Mouse (Mus musculus) left cerebral cortex, adult 2 months (tissue): Measurements from ENCODE around the gene Atp2b2. TPM values are rescaled to one million over a fixed set of nuclear protein-coding genes. Genes with fewer than 3 reads are reported as not detected.
A peak's percentile ranks its signal among the peaks of the same experiment; 100 is the strongest.

Experiments
- DNase-seq, 2 experiments: peaks; one replicate each; pipeline ENCODE4 v3.0.0; 2021 to 2022; ENCODE audit warnings: low spot score in 2 of 2, mixed read lengths in 1 of 2; ENCODE audit errors: extremely low spot score in 1 of 2
- H3K27ac ChIP-seq: fragments of 200-600 bp; 2 replicates; pipeline ENCODE4 v1.8.1; 2022
- H3K4me3 ChIP-seq: fragments of 200-600 bp; 2 replicates; pipeline ENCODE4 v1.8.1; 2022
- CTCF ChIP-seq: fragments of 200-600 bp; IDR thresholded peaks from 2 replicates; pipeline ENCODE4 v1.8.1; 2022; ENCODE audit warnings: antibody characterized with exemption, mild to moderate bottlenecking, moderate library complexity
- intact Hi-C: fragments of 180-260 bp; cut with DNase I; formaldehyde crosslinking; loops from one replicate; pipeline ENCODE4 v1.15.1; 2025
- total RNA-seq, 2 experiments: library from RNA; stranded (reverse); gene quantifications; 2 replicates each; pipeline ENCODE4 v1.2.3; 2021

Atp2b2 gene
- total RNA-seq, 2 experiments from 2014 or later = 729 to 754 TPM

- Histone ChIP-seq H3K4me3 (no peak overlapping the region), H3K27ac (peak overlapping the region; percentile 21; the same call in 1 of the 2 replicates)
- no peak for TF ChIP-seq CTCF
- intact Hi-C loops = no loop called here
- DNase-seq = no peak
Observed at GRCm38 (mm10) chr6:113798921-113799320, 243.5 kb downstream of the Atp2b2 start.

DNA sequence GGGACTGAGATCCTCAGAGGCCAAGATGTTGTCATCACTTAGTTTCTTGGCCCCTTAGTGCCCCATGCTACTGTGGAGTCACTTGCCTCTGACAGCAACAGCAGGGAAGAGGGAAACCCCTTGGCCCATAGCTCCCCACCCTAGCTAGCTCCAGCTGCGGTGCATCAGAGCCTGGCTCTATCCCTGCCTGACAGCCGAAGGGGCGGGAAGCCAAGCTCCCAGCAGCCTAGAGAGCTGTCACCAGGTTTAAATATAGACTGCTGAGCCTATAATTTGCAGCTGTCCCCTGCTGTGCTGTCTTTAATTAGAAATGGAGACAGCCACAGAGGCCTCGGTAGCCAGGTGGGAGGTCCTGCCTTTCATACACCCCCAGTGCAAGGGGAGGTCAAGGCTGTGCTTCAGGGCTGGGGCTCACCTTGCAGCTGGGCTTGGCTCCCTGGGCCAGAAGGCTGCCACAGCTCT, 247.1 kb downstream of the Atp2b2 start:
- peak; percentile 31 to 40 for DNase-seq
- intact Hi-C loops = no loop called here
- H3K27ac ChIP-seq = peak overlapping the region; percentile 58
- H3K4me3 ChIP-seq = no peak overlapping the region
- no peak for TF ChIP-seq CTCF

DNA sequence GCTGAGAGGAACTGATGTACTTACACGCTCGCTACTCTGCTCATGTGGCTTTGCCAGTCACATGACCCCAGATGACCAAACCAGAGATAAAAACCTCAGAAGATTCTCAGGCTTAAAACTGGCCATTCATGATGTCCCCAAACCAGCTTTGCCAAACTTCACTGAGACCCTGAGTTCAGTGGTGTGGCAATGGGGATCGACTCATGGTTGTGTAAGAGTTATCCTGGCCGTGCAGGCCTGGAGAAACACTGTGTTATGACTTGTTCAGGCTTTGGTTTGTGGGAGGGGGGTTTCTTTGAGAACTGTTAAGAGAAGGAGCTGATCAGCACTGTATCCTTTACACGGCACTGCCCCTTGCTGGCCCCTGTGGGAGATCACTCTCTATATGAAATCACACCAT, 250.0 kb downstream of the Atp2b2 start:
- TF ChIP-seq CTCF = no peak
- Histone ChIP-seq H3K27ac (no peak overlapping the region), H3K4me3 (no peak overlapping the region)
- no peak for DNase-seq
- intact Hi-C loops = no loop called here

GRCm38 (mm10) chr6:113791012-113791411, 251.4 kb downstream of the Atp2b2 start:
- intact Hi-C loops = no loop called here
- DNase-seq = no peak
- Histone ChIP-seq H3K4me3 (no peak overlapping the region), H3K27ac (no peak overlapping the region)
- TF ChIP-seq CTCF = no peak

GRCm38 (mm10) chr6:113787459-113787968, 254.9 kb downstream of the Atp2b2 start:
- H3K4me3 ChIP-seq = no peak overlapping the region
- TF ChIP-seq CTCF = no peak
- intact Hi-C loops = no loop called here
- H3K27ac ChIP-seq = peak overlapping the region; percentile 36
- DNase-seq = no peak

- intact Hi-C loops = no loop called here
- H3K27ac ChIP-seq = no peak overlapping the region
- no peak for DNase-seq
- no peak overlapping the region for H3K4me3 ChIP-seq
- TF ChIP-seq CTCF = no peak
Observed at GRCm38 (mm10) chr6:113785658-113786057, 256.8 kb downstream of the Atp2b2 start.

DNA sequence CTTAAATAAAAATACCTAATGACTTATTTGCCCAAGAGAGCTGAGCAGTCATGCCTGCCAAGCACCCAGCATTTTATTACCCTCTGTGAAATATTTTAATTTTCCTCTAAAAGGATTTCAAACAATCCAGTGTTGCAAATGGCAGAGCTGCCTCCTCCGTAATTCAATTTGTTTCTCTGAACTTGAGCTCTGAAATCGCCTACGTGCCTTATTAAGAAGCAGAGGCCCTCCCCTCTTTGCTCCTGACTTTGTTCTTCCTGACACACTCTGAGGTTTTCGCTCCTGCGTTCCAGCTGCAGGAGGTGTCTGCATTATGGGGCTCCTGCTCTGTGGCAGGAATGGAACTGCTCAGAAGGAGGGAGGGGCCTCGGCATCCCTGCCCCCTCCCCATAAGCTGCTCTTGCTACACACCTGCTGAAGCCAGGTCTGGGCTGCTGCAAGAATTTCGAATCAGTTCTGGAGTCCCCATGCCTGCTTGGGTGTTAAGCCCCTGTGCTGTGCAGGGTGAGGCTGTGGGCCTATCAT, 264.1 kb downstream of the Atp2b2 start:
- TF ChIP-seq CTCF = no peak
- peak in 1 of 2 experiments; percentile 46 for DNase-seq
- Histone ChIP-seq H3K4me3 (no peak overlapping the region), H3K27ac (no peak overlapping the region)
- intact Hi-C loops = no loop called here

DNA sequence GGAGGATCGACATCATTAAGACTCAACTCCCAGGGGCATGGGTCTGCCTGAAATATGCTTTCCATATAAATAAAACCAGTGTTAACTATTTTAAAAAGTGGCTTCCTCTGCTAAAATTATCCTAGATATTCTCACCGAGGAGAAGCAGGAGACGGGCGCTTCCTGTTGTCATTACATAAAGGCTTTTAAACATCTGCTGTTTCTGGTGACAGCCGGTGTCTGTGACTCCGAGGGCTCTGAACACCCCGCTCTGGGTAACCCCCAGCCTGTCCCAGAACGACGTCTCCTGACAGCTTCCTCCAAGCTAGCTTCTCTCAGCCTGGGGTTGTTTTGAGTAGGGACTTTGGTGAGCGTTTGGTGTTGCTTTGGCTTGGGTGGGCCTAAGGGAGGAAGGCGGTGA, 273.6 kb downstream of the Atp2b2 start:
- Histone ChIP-seq H3K27ac (peak overlapping the region; percentile 25; the same call in 1 of the 2 replicates), H3K4me3 (no peak overlapping the region)
- intact Hi-C loops = no loop called here
- DNase-seq = peak in 1 of 2 experiments; percentile 43
- no peak for TF ChIP-seq CTCF

- intact Hi-C loops = loop anchor here (1.0 to 5.0 kb wide), 2 partner anchors 131 to 310 kb away; no protein-coding TSS in a partner anchor
- DNase-seq = peak in 1 of 2 experiments; percentile 47
- H3K4me3 ChIP-seq = no peak overlapping the region
- no peak overlapping the region for H3K27ac ChIP-seq
- peak; percentile 77 for TF ChIP-seq CTCF
Observed at GRCm38 (mm10) chr6:113761644-113762043, 280.8 kb downstream of the Atp2b2 start.

DNA sequence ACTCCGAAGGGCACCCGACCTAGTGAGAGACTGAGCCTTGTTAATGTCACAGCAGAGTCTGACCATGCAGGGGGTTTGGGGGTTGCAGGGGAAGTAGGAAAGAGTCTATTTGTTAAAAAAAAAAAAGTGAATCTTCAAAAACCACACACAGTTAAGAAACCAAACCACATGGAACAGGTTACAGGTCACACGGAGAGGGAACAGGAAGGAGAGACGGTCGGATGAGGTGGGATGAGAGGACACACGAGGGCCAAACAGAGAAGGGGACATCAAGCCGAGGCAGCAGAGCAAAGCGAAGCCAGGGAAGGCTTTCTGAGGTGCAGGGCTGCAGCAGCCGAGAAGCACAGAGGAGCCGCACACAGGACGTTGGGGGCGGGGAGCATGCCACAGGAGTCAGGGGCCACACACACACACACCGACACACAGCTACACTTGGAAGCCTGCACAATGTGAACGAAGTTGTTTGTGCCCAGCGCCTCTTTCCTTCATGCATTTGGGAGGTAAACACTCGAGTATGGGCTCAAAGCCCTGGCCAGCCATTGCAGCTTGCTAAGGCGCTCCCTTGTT, 293.2 kb downstream of the Atp2b2 start:
- Histone ChIP-seq H3K27ac (no peak overlapping the region; the same call in 1 of the 2 replicates), H3K4me3 (no peak overlapping the region)
- no peak for TF ChIP-seq CTCF
- no peak for DNase-seq
- intact Hi-C loops = no loop called here

- no peak for TF ChIP-seq CTCF
- intact Hi-C loops = no loop called here
- Histone ChIP-seq H3K4me3 (no peak overlapping the region), H3K27ac (peak overlapping the region; percentile 5; the same call in 1 of the 2 replicates)
- DNase-seq = no peak
Observed at GRCm38 (mm10) chr6:113748351-113748750, 294.1 kb downstream of the Atp2b2 start.

GRCm38 (mm10) chr6:113747284-113747683, 295.1 kb downstream of the Atp2b2 start:
- DNase-seq = no peak
- intact Hi-C loops = no loop called here
- TF ChIP-seq CTCF = no peak
- Histone ChIP-seq H3K27ac (no peak overlapping the region), H3K4me3 (no peak overlapping the region)

DNA sequence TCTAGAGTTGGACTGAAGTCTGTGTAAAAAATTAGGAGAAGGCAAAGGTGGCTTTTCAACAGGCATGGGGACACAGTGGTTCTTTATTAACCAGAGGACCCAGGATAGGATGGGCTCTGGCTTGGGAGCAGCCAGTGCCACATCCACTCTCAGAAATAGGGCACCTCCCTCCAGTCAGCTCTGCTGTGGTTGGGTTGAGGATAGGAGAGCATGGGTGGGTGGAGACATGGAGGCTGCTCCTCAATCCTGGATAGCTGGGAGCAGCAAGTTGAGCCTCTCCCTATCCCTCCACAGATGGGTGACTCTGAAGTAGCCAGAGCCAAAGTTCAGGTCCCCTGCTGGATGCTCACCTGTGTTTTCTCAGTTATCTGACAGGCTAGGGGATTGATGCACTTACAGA, 297.3 kb downstream of the Atp2b2 start:
- no peak for TF ChIP-seq CTCF
- intact Hi-C loops = no loop called here
- Histone ChIP-seq H3K27ac (no peak overlapping the region), H3K4me3 (no peak overlapping the region)
- DNase-seq = no peak
